Mouse (Mus musculus): Measurements from ENCODE around the gene Krt87. TPM values are rescaled to one million over a fixed set of nuclear protein-coding genes. Genes with fewer than 3 reads are reported as not detected.
A peak's percentile ranks its signal among the peaks of the same experiment; 100 is the strongest.

The Krt87 gene
- polyA plus RNA-seq, 1 experiment from 2014 or later: 0.29 TPM

GRCm38 (mm10) chr15:101390203-101390602 lies 48.4 kb downstream of the Krt87 start:
- H3K4me3 ChIP-seq (replicated peaks): no peak overlapping the region
- no peak overlapping the region for H3K4me2 ChIP-seq
- peaks cover 6% of the 10 kb centered on the region for H3K4me1 ChIP-seq (replicated peaks)
- no peaks in the 10 kb centered on the region; the same call in 1 of the 2 replicates for H3K27me3 ChIP-seq
- H3K36me3 ChIP-seq: no peaks in the 10 kb centered on the region
- WGBS: 89% methylated on average over 5 of the region's 5 CpGs
- no peak overlapping the region for H3K9ac ChIP-seq (replicated peaks)
- no peak overlapping the region for H3K27ac ChIP-seq
- no peaks in the 10 kb centered on the region for H3K9me3 ChIP-seq
- no peak for ATAC-seq (ENCODE audit: insufficient number of reproducible peaks, insufficient read depth, low FRiP score, low TSS enrichment, low read depth)

- Histone ChIP-seq H3K27ac (no peak overlapping the region), H3K9me3 (no peaks in the 10 kb centered on the region), H3K27me3 (no peaks in the 10 kb centered on the region), H3K9ac (replicated peaks) (no peak overlapping the region), H3K4me1 (replicated peaks) (peaks cover 6% of the 10 kb centered on the region), H3K4me2 (no peak overlapping the region), H3K4me3 (replicated peaks) (no peak overlapping the region), H3K36me3 (no peaks in the 10 kb centered on the region)
- 48% methylated on average over 5 of the region's 5 CpGs for WGBS
- no peak for ATAC-seq (ENCODE audit: insufficient number of reproducible peaks, insufficient read depth, low FRiP score, low TSS enrichment, low read depth)
Measured at GRCm38 (mm10) chr15:101388034-101388541, 50.5 kb downstream of the Krt87 start.

- 0 out of 2 replicates have a peak overlapping the region, but pooled peaks have one; percentile 4 for H3K9ac ChIP-seq (replicated peaks)
- no peak overlapping the region for H3K27ac ChIP-seq
- H3K4me1 ChIP-seq (replicated peaks): peaks cover 6% of the 10 kb centered on the region
- H3K27me3 ChIP-seq: no peaks in the 10 kb centered on the region
- H3K4me2 ChIP-seq: no peak overlapping the region
- no peaks in the 10 kb centered on the region for H3K9me3 ChIP-seq
- no peak for ATAC-seq (ENCODE audit: insufficient number of reproducible peaks, insufficient read depth, low FRiP score, low TSS enrichment, low read depth)
- no peaks in the 10 kb centered on the region for H3K36me3 ChIP-seq
- no peak overlapping the region for H3K4me3 ChIP-seq (replicated peaks)
- WGBS: 65% methylated on average over 3 of the region's 3 CpGs
Measured at GRCm38 (mm10) chr15:101387176-101387575, 51.4 kb downstream of the Krt87 start.

GRCm38 (mm10) chr15:101385064-101385463 lies 53.5 kb downstream of the Krt87 start:
- Histone ChIP-seq H3K9ac (replicated peaks) (no peak overlapping the region), H3K9me3 (no peaks in the 10 kb centered on the region), H3K36me3 (no peaks in the 10 kb centered on the region), H3K27me3 (no peaks in the 10 kb centered on the region; the same call in 1 of the 2 replicates), H3K4me3 (replicated peaks) (no peak overlapping the region), H3K27ac (no peak overlapping the region), H3K4me1 (replicated peaks) (peaks cover 6% of the 10 kb centered on the region), H3K4me2 (no peak overlapping the region)
- ATAC-seq (ENCODE audit: insufficient number of reproducible peaks, insufficient read depth, low FRiP score, low TSS enrichment, low read depth): no peak
- 87% methylated on average over 6 of the region's 6 CpGs for WGBS

- no peak overlapping the region for H3K9ac ChIP-seq (replicated peaks)
- no peaks in the 10 kb centered on the region for H3K9me3 ChIP-seq
- H3K27ac ChIP-seq: no peak overlapping the region
- WGBS: 74% methylated on average over 7 of the region's 7 CpGs
- no peaks in the 10 kb centered on the region for H3K36me3 ChIP-seq
- no peak for ATAC-seq (ENCODE audit: insufficient number of reproducible peaks, insufficient read depth, low FRiP score, low TSS enrichment, low read depth)
- H3K4me3 ChIP-seq (replicated peaks): no peak overlapping the region
- H3K4me1 ChIP-seq (replicated peaks): peaks cover 6% of the 10 kb centered on the region
- no peaks in the 10 kb centered on the region; the same call in 1 of the 2 replicates for H3K27me3 ChIP-seq
- H3K4me2 ChIP-seq: no peak overlapping the region
Measured at GRCm38 (mm10) chr15:101384610-101385009, 54.0 kb downstream of the Krt87 start.

GRCm38 (mm10) chr15:101382811-101383210 lies 55.8 kb downstream of the Krt87 start:
- ATAC-seq (ENCODE audit: insufficient number of reproducible peaks, insufficient read depth, low FRiP score, low TSS enrichment, low read depth): no peak
- H3K4me3 ChIP-seq (replicated peaks): no peak overlapping the region
- WGBS: 78% methylated on average over 11 of the region's 11 CpGs
- H3K4me1 ChIP-seq (replicated peaks): peaks cover under 1% of the 10 kb centered on the region
- no peak overlapping the region for H3K4me2 ChIP-seq
- no peaks in the 10 kb centered on the region for H3K36me3 ChIP-seq
- no peaks in the 10 kb centered on the region for H3K9me3 ChIP-seq
- H3K9ac ChIP-seq (replicated peaks): no peak overlapping the region
- no peak overlapping the region for H3K27ac ChIP-seq
- H3K27me3 ChIP-seq: no peaks in the 10 kb centered on the region; the same call in 1 of the 2 replicates

GRCm38 (mm10) chr15:101381758-101382157 lies 56.8 kb downstream of the Krt87 start:
- H3K27me3 ChIP-seq: no peaks in the 10 kb centered on the region; the same call in 1 of the 2 replicates
- no peak overlapping the region for H3K9ac ChIP-seq (replicated peaks)
- H3K4me3 ChIP-seq (replicated peaks): no peak overlapping the region
- no peaks in the 10 kb centered on the region for H3K4me1 ChIP-seq (replicated peaks)
- no peak overlapping the region for H3K27ac ChIP-seq
- H3K9me3 ChIP-seq: no peaks in the 10 kb centered on the region
- 68% methylated on average over 9 of the region's 9 CpGs for WGBS
- no peaks in the 10 kb centered on the region for H3K36me3 ChIP-seq
- no peak overlapping the region for H3K4me2 ChIP-seq
- no peak for ATAC-seq (ENCODE audit: insufficient number of reproducible peaks, insufficient read depth, low FRiP score, low TSS enrichment, low read depth)

Other genes starting within 250 kb of the Krt87 start
- 7.9 and 10.5 TPM in 2 replicates for gene Grasp, start 214.6 kb downstream of the Krt87 start, polyA plus RNA-seq (2016; fragmentation: Nextera tagmentation; extraction: Ambion mirVana)
- 5.5 and 7.0 TPM in 2 replicates for gene Nr4a1, start 184.5 kb downstream of the Krt87 start, polyA plus RNA-seq (2016; fragmentation: Nextera tagmentation; extraction: Ambion mirVana)
- gene Atg101, start 154.5 kb downstream of the Krt87 start, polyA plus RNA-seq (2016; fragmentation: Nextera tagmentation; extraction: Ambion mirVana): 66.9 and 67.4 TPM in 2 replicates
- gene 6030408B16Rik, start 145.6 kb downstream of the Krt87 start, polyA plus RNA-seq (2016; fragmentation: Nextera tagmentation; extraction: Ambion mirVana): 4.5 and 4.7 TPM in 2 replicates
- gene Krt80, start 68.6 kb downstream of the Krt87 start, polyA plus RNA-seq (2016; fragmentation: Nextera tagmentation; extraction: Ambion mirVana): 0.09 and 0.26 TPM in 2 replicates
- 21.2 and 24.3 TPM in 2 replicates for gene Krt7, start 27.8 kb downstream of the Krt87 start, polyA plus RNA-seq (2016; fragmentation: Nextera tagmentation; extraction: Ambion mirVana)
- not detected in 2 replicates for gene Krt88, start 8.9 kb upstream of the Krt87 start, polyA plus RNA-seq (2016; fragmentation: Nextera tagmentation; extraction: Ambion mirVana)
- gene Krt81, start 24.9 kb upstream of the Krt87 start, polyA plus RNA-seq (2016; fragmentation: Nextera tagmentation; extraction: Ambion mirVana): not detected in 2 replicates
- gene Krt86, start 34.7 kb upstream of the Krt87 start, polyA plus RNA-seq (2016; fragmentation: Nextera tagmentation; extraction: Ambion mirVana): not detected in 2 replicates
- not detected in 2 replicates for gene Krt83, start 52.7 kb upstream of the Krt87 start, polyA plus RNA-seq (2016; fragmentation: Nextera tagmentation; extraction: Ambion mirVana)
- not detected in 2 replicates for gene Gm49425, start 78.5 kb upstream of the Krt87 start, polyA plus RNA-seq (2016; fragmentation: Nextera tagmentation; extraction: Ambion mirVana)
- gene Krt84, start 94.0 kb upstream of the Krt87 start, polyA plus RNA-seq (2016; fragmentation: Nextera tagmentation; extraction: Ambion mirVana): not detected in 2 replicates
- gene Krt82, start 111.9 kb upstream of the Krt87 start, polyA plus RNA-seq (2016; fragmentation: Nextera tagmentation; extraction: Ambion mirVana): not detected in 2 replicates
- 0.08 and 0.24 TPM in 2 replicates for gene Krt90, start 124.1 kb upstream of the Krt87 start, polyA plus RNA-seq (2016; fragmentation: Nextera tagmentation; extraction: Ambion mirVana)
- gene Krt75, start 135.1 kb upstream of the Krt87 start, polyA plus RNA-seq (2016; fragmentation: Nextera tagmentation; extraction: Ambion mirVana): 0.27 and 0.30 TPM in 2 replicates
- gene Gm5414, start 189.4 kb upstream of the Krt87 start, polyA plus RNA-seq (2016; fragmentation: Nextera tagmentation; extraction: Ambion mirVana): not detected in 2 replicates
- not detected in 2 replicates for gene Gm5478, start 208.6 kb upstream of the Krt87 start, polyA plus RNA-seq (2016; fragmentation: Nextera tagmentation; extraction: Ambion mirVana)
- gene Krt6b, start 241.5 kb upstream of the Krt87 start, polyA plus RNA-seq (2016; fragmentation: Nextera tagmentation; extraction: Ambion mirVana): not detected in 2 replicates

All from limb, embryonic 12.5 days (tissue).